Mouse (Mus musculus): ENCODE measurements around the gene Dnajc11. TPM values are rescaled to one million over a fixed set of nuclear protein-coding genes. Genes with fewer than 3 reads are reported as not detected.
A peak's percentile ranks its signal among the peaks of the same experiment; 100 is the strongest.

Dnajc11 gene
- polyA plus RNA-seq, 1 experiment, result 61.5 TPM

GRCm38 (mm10) chr4:152012109-152012508 lies 78.6 kb downstream of the Dnajc11 start:
- H3K4me3 ChIP-seq (ENCODE audit: insufficient read depth, poor library complexity, severe bottlenecking), result no peak overlapping the region
- peaks cover 59% of the 10 kb centered on the region for H3K36me3 ChIP-seq (ENCODE audit: control insufficient read depth, insufficient read depth)
- TF ChIP-seq MYOG (IDR thresholded peaks at IDR 0.05; ENCODE audit: control insufficient read depth, extremely low read depth, insufficient read length) (no peak), USF1 (IDR thresholded peaks at IDR 0.05; ENCODE audit: low read depth) (no peak), CEBPB (IDR thresholded peaks at IDR 0.05; ENCODE audit: low read depth) (no peak), MYOD1 (IDR thresholded peaks at IDR 0.05; ENCODE audit: control insufficient read depth, insufficient read length, low read depth) (no peak), FOSL1 (IDR thresholded peaks at IDR 0.05; ENCODE audit: insufficient read depth, low read length, poor library complexity, severe bottlenecking) (no peak), CTCF (IDR thresholded peaks at IDR 0.05; ENCODE audit: control insufficient read depth, insufficient read depth, insufficient read length) (no peak), MAX (IDR thresholded peaks at IDR 0.05) (no peak)

DNA sequence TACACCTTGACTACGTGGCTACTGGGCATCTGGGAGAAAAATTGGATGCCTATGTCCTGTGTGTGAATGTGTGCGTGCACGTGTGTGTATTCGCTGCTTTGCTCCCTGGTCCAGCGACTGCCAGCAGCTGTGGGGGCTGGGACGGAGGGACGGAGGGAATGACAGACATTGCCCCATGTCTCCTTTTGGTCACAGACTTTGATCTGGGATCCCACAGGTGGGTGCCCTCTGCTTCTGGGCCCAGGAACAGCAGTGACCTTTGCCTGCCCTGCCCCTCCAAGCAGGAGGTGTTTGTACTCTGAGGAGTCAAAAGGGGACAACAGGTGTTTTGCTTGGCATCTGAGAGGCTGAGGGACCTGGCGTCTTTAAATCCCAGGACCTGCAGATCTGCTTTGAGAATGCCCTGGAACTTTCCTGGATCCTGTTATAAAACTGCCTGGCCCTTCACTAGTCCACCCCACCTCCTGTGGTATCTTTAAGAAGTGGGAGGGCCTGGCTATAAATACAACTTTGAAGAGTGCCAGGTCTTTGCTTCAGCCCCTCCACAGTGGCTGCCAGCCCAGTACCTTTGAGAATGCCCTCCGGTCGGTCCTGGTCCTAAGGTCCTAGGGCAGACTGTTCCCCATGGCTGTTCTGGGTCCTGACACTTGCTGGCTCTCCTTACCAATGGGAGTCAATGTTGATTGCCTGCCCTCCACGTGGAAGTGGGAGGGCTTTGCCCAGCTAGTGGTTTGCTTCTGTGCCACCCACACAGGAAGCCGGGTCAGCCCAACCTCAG lies 79.7 kb downstream of the Dnajc11 start:
- Histone ChIP-seq H3K4me3 (ENCODE audit: insufficient read depth, poor library complexity, severe bottlenecking) (no peak overlapping the region), H3K27me3 (ENCODE audit: control insufficient read depth, insufficient read depth, insufficient read length) (no peaks in the 10 kb centered on the region), H3ac (ENCODE audit: control insufficient read depth, insufficient read length, low read depth) (no peak overlapping the region), H3K79me2 (ENCODE audit: control insufficient read depth, insufficient read depth) (peaks cover 79% of the 10 kb centered on the region), H3K79me3 (ENCODE audit: low read depth) (peaks cover 47% of the 10 kb centered on the region), H3K36me3 (ENCODE audit: control insufficient read depth, insufficient read depth) (peaks cover 61% of the 10 kb centered on the region)
- TF ChIP-seq FOSL1 (IDR thresholded peaks at IDR 0.05; ENCODE audit: insufficient read depth, low read length, poor library complexity, severe bottlenecking), result no peak
- TF ChIP-seq USF1 (IDR thresholded peaks at IDR 0.05; ENCODE audit: low read depth), result no peak
- no peak for TF ChIP-seq CTCF (IDR thresholded peaks at IDR 0.05; ENCODE audit: control insufficient read depth, insufficient read depth, insufficient read length)
- TF ChIP-seq MAX (IDR thresholded peaks at IDR 0.05), result no peak
- TF ChIP-seq MYOG (IDR thresholded peaks at IDR 0.05; ENCODE audit: control insufficient read depth, extremely low read depth, insufficient read length), result no peak
- no peak for TF ChIP-seq CEBPB (IDR thresholded peaks at IDR 0.05; ENCODE audit: low read depth)
- TF ChIP-seq MYOD1 (IDR thresholded peaks at IDR 0.05; ENCODE audit: control insufficient read depth, insufficient read length, low read depth), result no peak

More at GRCm38 (mm10) chr4:152012109-152012508, 78.6 kb downstream of the Dnajc11 start:
- no peaks in the 10 kb centered on the region for H3K27me3 ChIP-seq (ENCODE audit: control insufficient read depth, insufficient read depth, insufficient read length)
- peaks cover 79% of the 10 kb centered on the region for H3K79me2 ChIP-seq (ENCODE audit: control insufficient read depth, insufficient read depth)
- H3K79me3 ChIP-seq (ENCODE audit: low read depth), result peaks cover 47% of the 10 kb centered on the region
- peak overlapping the region; percentile 22 for H3ac ChIP-seq (ENCODE audit: control insufficient read depth, insufficient read length, low read depth)

DNA sequence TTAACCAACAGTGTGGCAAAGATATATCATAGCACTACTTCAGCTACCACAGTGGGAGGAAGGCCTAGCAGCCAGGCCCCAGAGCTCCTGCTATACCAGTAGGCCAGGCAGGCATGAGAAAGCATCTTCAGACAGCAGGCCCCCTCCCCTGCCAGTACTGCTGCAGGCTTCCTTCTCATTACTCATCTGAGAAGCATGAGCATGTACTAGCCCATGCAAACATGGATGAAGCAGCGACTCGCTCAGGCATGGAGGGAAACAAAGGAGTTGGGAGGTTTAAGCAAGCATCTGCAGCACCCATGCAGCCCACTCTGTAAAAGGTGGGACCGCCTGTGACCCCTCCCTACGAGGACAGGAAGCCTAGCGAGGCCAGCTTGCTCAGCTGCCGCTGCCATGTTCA lies 85.6 kb downstream of the Dnajc11 start:
- Histone ChIP-seq H3ac (ENCODE audit: control insufficient read depth, insufficient read length, low read depth) (no peak overlapping the region), H3K36me3 (ENCODE audit: control insufficient read depth, insufficient read depth) (peaks cover 37% of the 10 kb centered on the region), H3K79me2 (ENCODE audit: control insufficient read depth, insufficient read depth) (peaks cover 40% of the 10 kb centered on the region), H3K4me3 (ENCODE audit: insufficient read depth, poor library complexity, severe bottlenecking) (no peak overlapping the region), H3K27me3 (ENCODE audit: control insufficient read depth, insufficient read depth, insufficient read length) (no peaks in the 10 kb centered on the region), H3K79me3 (ENCODE audit: low read depth) (peaks cover 4% of the 10 kb centered on the region)
- no peak for TF ChIP-seq USF1 (IDR thresholded peaks at IDR 0.05; ENCODE audit: low read depth)
- TF ChIP-seq CTCF (IDR thresholded peaks at IDR 0.05; ENCODE audit: control insufficient read depth, insufficient read depth, insufficient read length), result no peak
- no peak for TF ChIP-seq CEBPB (IDR thresholded peaks at IDR 0.05; ENCODE audit: low read depth)
- no peak for TF ChIP-seq MAX (IDR thresholded peaks at IDR 0.05)
- TF ChIP-seq FOSL1 (IDR thresholded peaks at IDR 0.05; ENCODE audit: insufficient read depth, low read length, poor library complexity, severe bottlenecking), result no peak

DNA sequence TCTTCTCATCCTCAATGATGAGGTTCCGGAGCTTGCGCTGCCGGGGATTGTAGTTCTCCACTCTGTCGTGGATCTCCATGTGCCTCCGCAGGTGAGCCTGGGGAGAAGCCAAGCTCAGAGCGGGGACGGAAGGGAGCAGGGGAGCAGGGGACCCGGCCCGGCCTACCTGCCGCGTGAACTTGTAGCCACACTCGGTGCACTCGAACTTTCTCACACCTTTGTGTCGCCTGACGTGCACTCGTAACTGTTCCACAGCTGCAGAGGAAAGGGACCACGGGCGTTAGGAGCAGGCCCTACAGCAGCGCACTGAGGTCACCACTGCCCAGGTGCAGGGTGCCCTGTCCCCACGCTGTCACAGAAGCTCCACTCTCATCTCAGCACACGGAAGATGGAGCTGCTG lies 86.5 kb downstream of the Dnajc11 start:
- Histone ChIP-seq H3K79me3 (ENCODE audit: low read depth) (peaks cover 10% of the 10 kb centered on the region), H3K36me3 (ENCODE audit: control insufficient read depth, insufficient read depth) (peaks cover 37% of the 10 kb centered on the region), H3K4me3 (ENCODE audit: insufficient read depth, poor library complexity, severe bottlenecking) (no peak overlapping the region), H3K79me2 (ENCODE audit: control insufficient read depth, insufficient read depth) (peaks cover 40% of the 10 kb centered on the region), H3K27me3 (ENCODE audit: control insufficient read depth, insufficient read depth, insufficient read length) (no peaks in the 10 kb centered on the region), H3ac (ENCODE audit: control insufficient read depth, insufficient read length, low read depth) (no peak overlapping the region)
- no peak for TF ChIP-seq CTCF (IDR thresholded peaks at IDR 0.05; ENCODE audit: control insufficient read depth, insufficient read depth, insufficient read length)

DNA sequence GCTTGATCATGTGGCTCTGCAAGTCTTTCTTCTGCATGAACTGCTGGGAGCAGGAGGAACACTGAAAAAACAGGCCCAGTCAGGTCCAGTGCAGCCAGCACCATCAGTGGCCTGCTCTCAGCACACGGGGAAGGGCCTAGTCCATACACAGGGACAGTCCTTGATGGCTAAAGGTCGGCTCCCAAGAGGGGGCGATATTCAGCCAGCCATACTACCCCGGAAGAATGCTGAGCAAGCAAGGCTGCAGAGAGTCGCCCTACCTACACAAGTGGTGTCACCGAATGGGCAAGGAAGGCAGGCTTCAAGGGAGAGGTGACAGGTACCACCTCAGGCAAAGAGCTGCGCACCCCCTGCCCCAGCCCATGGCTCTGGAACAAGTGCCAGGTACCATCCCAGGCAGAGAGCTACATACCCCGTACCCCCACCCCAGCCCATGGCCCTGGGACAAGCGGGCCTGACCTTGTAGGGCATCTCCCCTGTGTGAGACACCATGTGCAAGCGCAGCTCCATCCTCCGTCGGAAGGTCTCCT lies 88.1 kb downstream of the Dnajc11 start:
- H3K79me3 ChIP-seq (ENCODE audit: low read depth), result peaks cover 23% of the 10 kb centered on the region
- H3K36me3 ChIP-seq (ENCODE audit: control insufficient read depth, insufficient read depth), result peaks cover 26% of the 10 kb centered on the region
- no peak overlapping the region for H3K4me3 ChIP-seq (ENCODE audit: insufficient read depth, poor library complexity, severe bottlenecking)
- no peaks in the 10 kb centered on the region for H3K27me3 ChIP-seq (ENCODE audit: control insufficient read depth, insufficient read depth, insufficient read length)
- H3ac ChIP-seq (ENCODE audit: control insufficient read depth, insufficient read length, low read depth), result no peak overlapping the region
- TF ChIP-seq CEBPB (IDR thresholded peaks at IDR 0.05; ENCODE audit: low read depth), result no peak
- no peak for TF ChIP-seq MYOD1 (IDR thresholded peaks at IDR 0.05; ENCODE audit: control insufficient read depth, insufficient read length, low read depth)
- TF ChIP-seq CTCF (IDR thresholded peaks at IDR 0.05; ENCODE audit: control insufficient read depth, insufficient read depth, insufficient read length), result no peak
- TF ChIP-seq MAX (IDR thresholded peaks at IDR 0.05), result no peak
- TF ChIP-seq USF1 (IDR thresholded peaks at IDR 0.05; ENCODE audit: low read depth), result no peak
- no peak for TF ChIP-seq MYOG (IDR thresholded peaks at IDR 0.05; ENCODE audit: control insufficient read depth, extremely low read depth, insufficient read length)
- TF ChIP-seq FOSL1 (IDR thresholded peaks at IDR 0.05; ENCODE audit: insufficient read depth, low read length, poor library complexity, severe bottlenecking), result no peak
- H3K79me2 ChIP-seq (ENCODE audit: control insufficient read depth, insufficient read depth), result peaks cover 40% of the 10 kb centered on the region

GRCm38 (mm10) chr4:152022506-152022905 lies 89.0 kb downstream of the Dnajc11 start:
- Histone ChIP-seq H3K79me3 (ENCODE audit: low read depth) (peaks cover 29% of the 10 kb centered on the region), H3K27me3 (ENCODE audit: control insufficient read depth, insufficient read depth, insufficient read length) (no peaks in the 10 kb centered on the region), H3K79me2 (ENCODE audit: control insufficient read depth, insufficient read depth) (peaks cover 46% of the 10 kb centered on the region), H3K36me3 (ENCODE audit: control insufficient read depth, insufficient read depth) (peaks cover 22% of the 10 kb centered on the region), H3ac (ENCODE audit: control insufficient read depth, insufficient read length, low read depth) (no peak overlapping the region), H3K4me3 (ENCODE audit: insufficient read depth, poor library complexity, severe bottlenecking) (no peak overlapping the region)
- no peak for TF ChIP-seq FOSL1 (IDR thresholded peaks at IDR 0.05; ENCODE audit: insufficient read depth, low read length, poor library complexity, severe bottlenecking)
- TF ChIP-seq MAX (IDR thresholded peaks at IDR 0.05), result no peak
- no peak for TF ChIP-seq CTCF (IDR thresholded peaks at IDR 0.05; ENCODE audit: control insufficient read depth, insufficient read depth, insufficient read length)
- no peak for TF ChIP-seq USF1 (IDR thresholded peaks at IDR 0.05; ENCODE audit: low read depth)
- TF ChIP-seq CEBPB (IDR thresholded peaks at IDR 0.05; ENCODE audit: low read depth), result no peak
- TF ChIP-seq MYOG (IDR thresholded peaks at IDR 0.05; ENCODE audit: control insufficient read depth, extremely low read depth, insufficient read length), result no peak
- TF ChIP-seq MYOD1 (IDR thresholded peaks at IDR 0.05; ENCODE audit: control insufficient read depth, insufficient read length, low read depth), result no peak

Data from C2C12 (cell line).